Mouse (Mus musculus) B cell, adult 62 days (primary cell): ENCODE data around the gene Mgat5b. TPM values are rescaled to one million over a fixed set of nuclear protein-coding genes. Genes with fewer than 3 reads are reported as not detected.

Experiments used
- total RNA-seq: library from RNA; stranded (reverse); gene quantifications from 4 replicates; pipeline ENCODE4 v1.2.4, GENCODE M21; 2023

Mgat5b gene
- not detected in 4 replicates for total RNA-seq

GRCm38 (mm10) chr11:116918323-116919185 lies at the start of gene Mgat5b:
TSS of gene Mgat5b (plus strand) at chr11:116918863.

Other genes with a start within 250 kb of the Mgat5b start
- not detected in 4 replicates for gene St6galnac1, start 143.4 kb upstream of the Mgat5b start, total RNA-seq
- 0.41 to 1.1 TPM in 2 of 4 replicates, not detected in the others for gene Mxra7, start 90.8 kb upstream of the Mgat5b start, total RNA-seq
- gene Mettl23, start 75.6 kb upstream of the Mgat5b start, total RNA-seq, result 65.7 to 78.8 TPM (median 69.4 TPM) in 4 replicates
- 66.4 to 77.8 TPM (median 70.9 TPM) in 4 replicates for gene Jmjd6, start 75.4 kb upstream of the Mgat5b start, total RNA-seq
- gene Mfsd11, start 66.4 kb upstream of the Mgat5b start, total RNA-seq, result 17.8 to 23.4 TPM (median 21.4 TPM) in 4 replicates
- 333 to 359 TPM (median 355 TPM) in 4 replicates for gene Srsf2, start 65.8 kb upstream of the Mgat5b start, total RNA-seq
- gene Sec14l1, start 196.3 kb downstream of the Mgat5b start, total RNA-seq, result 22.2 to 27.3 TPM (median 25.6 TPM) in 4 replicates